Mouse (Mus musculus): Measurements from ENCODE around the gene Kif24. TPM values are rescaled to one million over a fixed set of nuclear protein-coding genes. Genes with fewer than 3 reads are reported as not detected.

The Kif24 gene
- total RNA-seq, 2 experiments from 2014 or later: 14.9 to 29.6 TPM

- no peak for ATAC-seq (replicated peaks; ENCODE audit: low FRiP score, low TSS enrichment, poor library complexity, severe bottlenecking)
These were observed 47.7 kb downstream of the Kif24 start for GRCm38 (mm10) chr4:41416966-41417365.

DNA sequence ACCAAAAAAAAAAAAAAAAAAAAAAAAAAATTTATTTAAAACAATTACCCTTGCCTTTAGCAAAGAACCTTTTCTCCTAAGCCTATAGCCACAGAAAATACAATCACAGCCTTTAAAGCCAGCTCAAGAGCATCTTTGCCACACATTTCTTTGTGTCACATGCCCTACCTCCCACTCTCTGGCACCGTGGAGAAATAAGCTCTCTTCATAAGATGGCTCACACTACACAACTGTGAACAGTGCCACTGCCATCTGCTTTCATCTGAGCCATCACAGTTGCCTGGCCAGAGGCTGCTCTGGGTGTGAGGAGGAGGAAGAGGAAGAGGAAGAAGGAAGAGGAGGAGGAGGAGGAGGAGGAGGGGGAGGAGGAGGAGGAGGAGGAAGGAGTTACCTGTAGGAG lies 55.3 kb downstream of the Kif24 start:
- no peak for ATAC-seq (replicated peaks; ENCODE audit: low FRiP score, low TSS enrichment, poor library complexity, severe bottlenecking)

DNA sequence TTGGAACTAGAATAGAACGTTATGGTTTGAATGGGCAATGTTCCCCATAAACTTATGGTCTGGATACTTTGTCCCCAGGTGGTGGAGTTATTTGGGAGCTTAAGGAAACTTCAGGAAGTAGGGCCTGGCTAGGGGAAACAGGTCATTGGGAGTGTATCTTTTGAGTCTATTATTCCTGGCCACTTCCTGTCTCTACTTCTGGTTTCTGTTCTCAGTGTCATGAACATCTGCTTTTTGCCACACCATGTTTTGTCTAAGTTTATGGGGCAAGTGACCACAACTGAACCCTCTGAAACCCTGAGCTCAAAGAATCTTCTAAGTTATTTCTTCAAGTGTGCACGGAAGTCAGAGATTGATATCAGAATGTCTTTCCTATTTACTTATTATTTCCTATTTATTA lies 57.3 kb downstream of the Kif24 start:
- no peak for ATAC-seq (replicated peaks; ENCODE audit: low FRiP score, low TSS enrichment, poor library complexity, severe bottlenecking)

GRCm38 (mm10) chr4:41406597-41406996 lies 58.1 kb downstream of the Kif24 start:
- no peak for ATAC-seq (replicated peaks; ENCODE audit: low FRiP score, low TSS enrichment, poor library complexity, severe bottlenecking)

DNA sequence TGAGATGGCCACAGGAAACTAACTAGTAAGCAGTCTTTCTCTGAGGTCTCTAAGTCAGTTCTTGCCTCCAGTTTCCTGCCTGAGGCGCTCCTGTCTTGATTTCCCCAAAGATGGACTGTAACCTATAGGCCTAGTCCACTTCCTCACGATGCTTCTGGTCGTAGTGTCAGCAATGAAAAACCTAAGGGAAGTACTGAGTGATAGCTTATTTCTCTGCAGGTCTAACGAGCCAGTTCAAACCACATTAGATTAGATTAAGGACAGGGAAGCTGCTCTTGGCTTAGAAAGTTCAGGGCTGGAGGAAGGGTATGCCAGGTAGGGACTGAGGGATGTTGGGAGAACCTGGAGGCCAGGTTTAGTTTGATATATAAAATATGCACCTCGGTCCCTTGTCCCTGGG lies 63.1 kb downstream of the Kif24 start:
- no peak for ATAC-seq (replicated peaks; ENCODE audit: low FRiP score, low TSS enrichment, poor library complexity, severe bottlenecking)

GRCm38 (mm10) chr4:41401167-41401566 lies 63.5 kb downstream of the Kif24 start:
- no peak; the same call in 1 of the 2 replicates for ATAC-seq (replicated peaks; ENCODE audit: low FRiP score, low TSS enrichment, poor library complexity, severe bottlenecking)

DNA sequence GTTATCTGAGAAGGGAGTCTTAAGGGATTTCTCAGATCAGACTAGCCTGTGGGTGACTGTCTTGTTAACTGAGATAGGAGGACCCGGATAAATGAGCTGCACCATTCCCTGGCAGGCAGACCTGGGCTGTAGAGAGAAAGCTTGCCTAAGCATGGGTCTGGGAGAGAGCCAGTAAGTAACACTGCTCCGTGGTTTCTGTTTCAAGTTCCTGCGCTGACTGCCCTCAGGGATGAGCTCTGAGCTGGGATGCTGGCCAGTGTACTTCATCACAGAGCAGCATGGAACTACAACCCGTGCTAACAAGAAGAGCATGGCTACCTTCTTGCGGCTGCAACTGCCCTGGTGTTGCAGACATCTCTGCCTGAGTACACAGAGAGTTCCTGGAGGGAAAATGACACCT lies 64.8 kb downstream of the Kif24 start:
- ATAC-seq (replicated peaks; ENCODE audit: low FRiP score, low TSS enrichment, poor library complexity, severe bottlenecking): no peak

DNA sequence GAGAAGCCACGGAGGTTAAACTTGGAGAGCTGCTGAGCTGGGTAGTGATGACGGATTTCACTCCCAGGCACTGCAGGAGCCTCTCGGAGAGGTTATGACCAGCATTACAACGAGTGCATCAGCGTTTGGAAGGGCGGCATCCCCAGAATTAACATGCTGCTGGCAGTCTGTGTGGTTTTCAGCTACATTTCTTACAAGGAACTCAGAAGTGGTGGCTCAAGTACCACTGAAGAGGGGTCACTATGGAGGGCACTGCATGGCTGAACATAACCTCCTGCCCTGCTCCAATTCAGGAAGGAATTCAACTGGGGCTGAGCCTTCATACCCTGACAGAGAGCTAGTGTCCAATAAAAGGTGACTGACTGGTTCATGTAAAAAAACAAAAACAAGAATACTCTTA lies 66.3 kb downstream of the Kif24 start:
- no peak for ATAC-seq (replicated peaks; ENCODE audit: low FRiP score, low TSS enrichment, poor library complexity, severe bottlenecking)

GRCm38 (mm10) chr4:41394651-41395050 lies 70.0 kb downstream of the Kif24 start:
- ATAC-seq (replicated peaks; ENCODE audit: low FRiP score, low TSS enrichment, poor library complexity, severe bottlenecking): no peak

GRCm38 (mm10) chr4:41391015-41391414 lies 73.7 kb downstream of the Kif24 start:
- no peak for ATAC-seq (replicated peaks; ENCODE audit: low FRiP score, low TSS enrichment, poor library complexity, severe bottlenecking)

DNA sequence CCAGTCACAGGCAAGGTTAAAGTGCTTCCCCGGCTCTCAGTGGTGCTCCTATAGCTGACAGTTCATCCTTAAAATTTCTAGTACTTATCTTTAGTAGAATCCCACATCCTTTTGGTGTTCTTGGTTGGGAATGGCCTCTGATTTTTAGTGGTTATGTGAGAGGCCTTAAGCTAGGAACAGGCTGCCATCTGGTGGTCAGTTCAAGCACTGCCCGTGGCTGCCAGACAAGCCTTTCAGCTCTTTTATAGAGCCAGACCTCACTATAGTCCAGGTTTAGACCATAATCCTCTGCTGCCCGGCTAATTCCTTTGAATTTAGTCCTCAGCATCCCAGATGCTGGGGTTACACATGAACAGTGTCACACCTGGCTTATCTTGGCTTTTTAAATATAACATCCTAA lies 74.6 kb downstream of the Kif24 start:
- ATAC-seq (replicated peaks; ENCODE audit: low FRiP score, low TSS enrichment, poor library complexity, severe bottlenecking): peak; percentile 61

- no peak for ATAC-seq (replicated peaks; ENCODE audit: low FRiP score, low TSS enrichment, poor library complexity, severe bottlenecking)
These were observed 75.4 kb downstream of the Kif24 start for GRCm38 (mm10) chr4:41389240-41389639.

DNA sequence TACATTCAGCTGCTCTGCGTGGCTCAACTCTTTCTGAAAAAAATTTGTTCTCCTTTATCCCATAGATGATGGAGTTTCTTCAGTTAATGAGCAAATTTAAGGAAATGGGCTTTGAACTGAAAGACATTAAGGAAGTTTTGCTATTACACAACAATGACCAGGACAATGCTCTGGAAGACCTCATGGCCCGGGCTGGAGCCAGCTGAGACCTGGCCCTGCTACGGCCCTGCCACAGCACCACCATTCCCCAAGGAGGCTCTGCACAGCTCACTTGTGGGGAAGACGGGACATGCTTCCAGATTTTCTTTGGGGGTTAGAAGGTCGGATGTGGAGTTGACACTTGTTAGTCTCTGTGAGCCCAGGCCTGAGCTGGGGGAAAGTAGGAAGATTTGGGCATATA lies 76.1 kb downstream of the Kif24 start:
- ATAC-seq (replicated peaks; ENCODE audit: low FRiP score, low TSS enrichment, poor library complexity, severe bottlenecking): no peak

DNA sequence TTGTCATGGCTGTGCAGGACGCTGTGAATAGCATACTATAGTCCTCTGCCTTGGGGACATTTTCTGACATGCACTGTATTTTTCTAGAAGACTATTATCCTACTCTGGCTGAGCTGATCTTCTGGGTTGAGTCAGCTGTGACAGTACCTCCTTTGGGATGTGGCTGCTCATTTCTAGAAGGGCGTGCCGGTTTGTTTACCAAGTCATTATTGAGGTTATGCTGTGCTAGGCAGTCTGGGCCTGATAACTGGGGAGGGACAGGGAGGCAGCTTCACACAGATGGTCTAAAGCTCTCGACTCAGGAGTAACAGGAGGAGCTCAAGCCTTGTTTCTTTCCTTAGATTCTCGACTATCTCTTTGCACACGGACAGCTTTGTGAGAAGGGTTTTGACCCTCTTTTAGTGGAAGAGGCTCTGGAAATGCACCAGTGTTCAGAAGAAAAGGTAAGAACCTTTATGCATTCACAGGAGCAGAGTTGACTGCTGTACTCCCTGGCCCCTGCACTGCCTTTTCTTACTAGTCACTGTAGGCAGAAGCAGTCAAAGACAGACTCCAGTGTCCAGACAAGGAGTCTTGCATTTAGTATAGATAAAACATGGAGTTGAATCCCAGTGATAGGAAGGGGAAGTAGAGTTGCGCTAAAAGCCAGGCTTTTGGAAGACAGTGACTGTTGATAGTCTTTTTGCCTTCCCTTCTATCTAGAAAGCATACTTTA lies 76.8 kb downstream of the Kif24 start:
- ATAC-seq (replicated peaks; ENCODE audit: low FRiP score, low TSS enrichment, poor library complexity, severe bottlenecking): peak; percentile 93

DNA sequence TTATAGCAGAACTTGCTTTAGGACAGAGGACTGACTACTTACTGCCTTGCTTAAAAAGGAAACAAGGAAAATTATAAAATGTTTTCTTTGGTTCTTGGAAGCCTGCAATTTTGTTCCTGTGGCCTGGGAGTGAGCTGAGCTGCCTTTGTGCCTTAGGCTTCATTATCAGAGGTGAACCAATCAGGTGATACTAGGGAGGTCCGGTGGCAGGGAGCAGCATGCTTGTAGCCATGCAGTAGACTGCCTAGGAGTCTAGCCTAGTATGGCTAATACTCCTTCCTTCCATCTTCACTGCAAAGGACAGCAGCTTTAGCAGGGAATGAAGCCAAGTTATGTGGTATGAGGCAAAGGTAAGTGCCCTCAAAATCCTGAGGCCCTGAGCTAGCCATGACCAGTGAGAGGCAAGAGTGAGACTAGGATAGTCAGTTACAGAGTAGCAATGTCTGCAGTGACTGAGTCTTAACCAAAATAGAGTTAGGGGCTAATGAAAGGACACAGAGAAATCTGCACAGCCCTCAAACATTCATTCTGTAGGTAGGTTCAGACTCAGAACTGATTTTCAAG lies 78.2 kb downstream of the Kif24 start:
- no peak for ATAC-seq (replicated peaks; ENCODE audit: low FRiP score, low TSS enrichment, poor library complexity, severe bottlenecking)

- peak; percentile 68 for ATAC-seq (replicated peaks; ENCODE audit: low FRiP score, low TSS enrichment, poor library complexity, severe bottlenecking)
These were observed 83.3 kb downstream of the Kif24 start for GRCm38 (mm10) chr4:41381213-41381950.

GRCm38 (mm10) chr4:41377567-41377966 lies 87.1 kb downstream of the Kif24 start:
- no peak for ATAC-seq (replicated peaks; ENCODE audit: low FRiP score, low TSS enrichment, poor library complexity, severe bottlenecking)

DNA sequence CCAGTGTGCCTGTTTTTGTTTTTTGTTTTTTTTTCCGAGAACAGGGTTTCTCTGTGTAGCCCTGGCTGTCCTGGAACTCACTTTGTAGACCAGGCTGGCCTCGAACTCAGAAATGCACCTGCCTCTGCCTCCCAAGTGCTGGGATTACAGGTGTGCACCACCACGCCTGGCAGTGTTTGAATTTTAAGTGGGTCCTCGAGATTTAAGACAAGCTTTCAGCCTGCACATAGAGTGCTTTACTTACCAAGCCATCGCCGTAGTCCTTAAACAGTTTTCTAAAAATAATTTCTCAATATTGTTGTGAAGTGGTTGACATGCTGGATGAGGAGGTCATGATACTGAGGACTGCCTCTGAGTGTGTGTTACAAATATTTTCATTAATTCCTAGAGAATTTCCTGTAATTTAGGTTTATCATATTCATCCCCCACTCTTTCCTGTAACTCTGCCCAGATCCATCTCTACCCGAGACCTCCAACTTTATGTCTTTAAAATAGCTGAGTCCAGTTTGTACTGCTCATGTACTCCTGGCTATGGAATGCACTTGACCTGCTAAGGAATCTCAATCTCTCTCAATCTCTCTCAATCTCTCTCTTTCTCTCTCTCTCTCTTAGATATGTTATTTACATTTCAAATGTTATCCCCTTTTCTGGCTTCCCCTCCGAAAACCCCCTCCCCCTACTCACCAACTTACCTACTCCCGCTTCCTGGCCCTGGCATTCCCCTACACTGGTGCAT lies 94.8 kb downstream of the Kif24 start:
- no peak for ATAC-seq (replicated peaks; ENCODE audit: low FRiP score, low TSS enrichment, poor library complexity, severe bottlenecking)

DNA sequence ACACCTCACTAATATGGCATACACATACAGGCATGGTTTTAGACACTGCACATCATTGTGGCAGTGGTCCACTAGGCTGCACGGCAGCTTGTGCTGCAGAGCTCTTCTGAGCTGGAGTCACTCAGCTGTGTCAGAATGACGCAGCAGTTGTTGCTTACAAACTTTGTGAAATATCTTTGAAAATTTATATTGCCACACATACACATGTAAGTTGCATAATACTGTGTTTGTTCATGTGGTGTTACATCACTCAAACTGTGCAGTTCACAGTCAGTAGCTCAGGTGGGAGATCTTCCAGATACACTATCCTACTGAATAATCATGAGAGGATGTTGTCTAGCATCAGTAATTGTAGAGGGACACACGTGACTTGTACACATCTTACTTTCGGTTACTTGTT lies 96.5 kb downstream of the Kif24 start:
- ATAC-seq (replicated peaks; ENCODE audit: low FRiP score, low TSS enrichment, poor library complexity, severe bottlenecking): no peak

DNA sequence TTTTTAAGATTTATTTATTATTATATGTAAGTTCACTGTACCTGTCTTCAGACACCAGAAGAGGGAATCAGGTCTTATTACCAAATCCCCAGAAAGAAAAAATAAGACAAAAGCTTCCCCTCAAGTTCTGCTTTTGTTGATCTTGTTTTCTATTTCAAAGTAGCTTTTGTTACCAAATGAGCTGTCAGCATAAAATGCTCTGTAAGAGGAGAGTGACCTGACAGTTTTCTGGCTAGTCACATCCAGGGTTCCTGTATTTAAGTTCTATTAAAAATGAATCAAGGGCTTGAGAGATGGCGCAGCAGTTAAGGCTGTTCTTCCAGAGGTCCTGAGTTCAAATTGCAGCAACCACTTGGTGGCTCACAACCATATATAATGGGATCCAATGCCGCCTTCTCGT lies 103.6 kb downstream of the Kif24 start:
- ATAC-seq (replicated peaks; ENCODE audit: low FRiP score, low TSS enrichment, poor library complexity, severe bottlenecking): no peak

Measured in megakaryocyte-erythroid progenitor cell, adult 5-6 weeks (primary cell).